Mouse (Mus musculus) brain, embryonic 14.5 days (tissue): ENCODE measurements around the gene Gpbp1.

ENCODE experiments used
- CTCF ChIP-seq: fragments of 200-500 bp; IDR thresholded peaks from 2 replicates; pipeline ENCODE4 v1.5.1; 2012; ENCODE audit warnings: inconsistent platforms, mild to moderate bottlenecking, moderate library complexity, borderline replicate concordance; ENCODE audit not compliant: insufficient read depth, insufficient read length; ENCODE audit errors: extremely low read depth
- POLR2A ChIP-seq: fragments of 200-500 bp; IDR thresholded peaks from 2 replicates; pipeline ENCODE4 v1.6.1; 2012; ENCODE audit warnings: mild to moderate bottlenecking, inconsistent platforms, borderline replicate concordance; ENCODE audit not compliant: poor library complexity, insufficient read depth, insufficient read length, severe bottlenecking; ENCODE audit errors: extremely low read depth

GRCm38 (mm10) chr13:111494330-111495029, 4.6 kb upstream of the Gpbp1 start:
- TF ChIP-seq CTCF (no peak), POLR2A (no peak)
